19 mouse cellular contexts compared by ENCODE assay signal in the genomic region with DNA sequence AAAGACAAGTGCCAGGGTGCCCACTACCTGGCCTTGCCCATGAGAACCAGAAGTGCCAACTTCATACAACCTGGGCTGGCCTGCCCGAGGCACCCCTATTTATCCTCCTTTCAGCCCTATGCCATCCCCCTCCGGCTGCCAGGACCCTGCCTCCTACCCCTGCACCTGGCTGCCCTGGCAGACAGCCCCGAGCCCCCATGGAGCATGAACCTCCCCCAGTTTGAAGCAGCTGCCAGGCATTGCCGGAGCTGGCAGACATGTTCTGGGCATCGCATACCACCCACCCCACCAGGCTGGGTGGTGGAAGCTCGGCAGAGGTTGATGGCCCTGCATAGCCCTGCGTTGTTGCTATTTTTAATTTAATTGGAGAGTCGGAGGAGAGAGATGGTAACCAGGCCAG.
"Had no signal": no experiment of that assay in that cellular context is flagged by ENCODE, and none has a peak within 500 bp of the region (broad histone marks: within the 10 kb centered on the region; RNA-seq: fewer than 3 reads in every experiment).

No protein-coding gene starts in this region.

- H3K36me3 ChIP-seq: limb, embryonic 12.5 days; limb, embryonic 15.5 days; midbrain, embryonic 13.5 days had no signal

- ATAC-seq: liver, postnatal 0 days; lung, postnatal 0 days; midbrain, embryonic 16.5 days had no signal

- H3K4me2 ChIP-seq: limb, embryonic 12.5 days; limb, embryonic 15.5 days; liver, embryonic 11.5 days; lung, embryonic 14.5 days; midbrain, embryonic 13.5 days had no signal

- H3K27me3 ChIP-seq: limb, embryonic 12.5 days; limb, embryonic 15.5 days; midbrain, embryonic 13.5 days had no signal

- H3K27ac ChIP-seq: limb, embryonic 12.5 days; limb, embryonic 15.5 days; liver, embryonic 14.5 days; macrophage; midbrain, embryonic 13.5 days had no signal

- H3K4me1 ChIP-seq: limb, embryonic 12.5 days; limb, embryonic 15.5 days; midbrain, embryonic 13.5 days had no signal

- H3K9ac ChIP-seq: limb, embryonic 12.5 days; limb, embryonic 15.5 days; liver, embryonic 14.5 days; liver, postnatal 0 days; lung, embryonic 14.5 days; midbrain, embryonic 13.5 days had no signal

- DNase-seq: kidney, adult 18-20 months; kidney, adult 9 months; kidney, postnatal 14 days; kidney, postnatal 4 days; liver, postnatal 0 days; lung, embryonic 14.5 days; right cerebral cortex, adult 18-20 months; right cerebral cortex, postnatal 25 days; thymus, adult 2 months; thymus, postnatal 14 days; thymus, postnatal 4 days had no signal

- H3K9me3 ChIP-seq: limb, embryonic 12.5 days; limb, embryonic 15.5 days; midbrain, embryonic 13.5 days had no signal

- H3K4me3 ChIP-seq: limb, embryonic 12.5 days; limb, embryonic 15.5 days; midbrain, embryonic 13.5 days had no signal
